Mouse (Mus musculus): Measurements from ENCODE around the gene Slc41a2. TPM values are rescaled to one million over a fixed set of nuclear protein-coding genes. Genes with fewer than 3 reads are reported as not detected.

Gene Slc41a2
- polyA plus RNA-seq, 2 experiments = 1.7 to 2.3 TPM

GRCm38 (mm10) chr10:83343171-83343570 is 5.5 kb upstream of the Slc41a2 start:
- TF ChIP-seq POLR2A (IDR thresholded peaks at IDR 0.05; ENCODE audit: borderline replicate concordance, extremely low read depth, insufficient read depth, insufficient read length) = no peak
- ATAC-seq (ENCODE audit: low FRiP score, low read depth) (no peak), DNase-seq (ENCODE audit: low spot score) (no peak)
- H3K9me3 ChIP-seq (ENCODE audit: control insufficient read depth, low read length) = no peaks in the 10 kb centered on the region
- 0 out of 2 replicates have a peak, but pooled peaks cover 4% of the 10 kb centered on the region for H3K27me3 ChIP-seq (ENCODE audit: control insufficient read depth, insufficient read depth, low read length)
- WGBS = 80% methylated on average over 5 of the region's 5 CpGs
- no peak overlapping the region for H3K4me2 ChIP-seq (replicated peaks; ENCODE audit: low read depth, low read length, severe bottlenecking)
- no peak overlapping the region for H3K27ac ChIP-seq (replicated peaks; ENCODE audit: low read depth, low read length)
- H3K36me3 ChIP-seq (ENCODE audit: control insufficient read depth, insufficient read depth, low read length) = no peaks in the 10 kb centered on the region
- H3K4me3 ChIP-seq (replicated peaks; ENCODE audit: low read length) = no peak overlapping the region
- no peak overlapping the region for H3K9ac ChIP-seq (ENCODE audit: low read depth, low read length, severe bottlenecking)
- H3K4me1 ChIP-seq (ENCODE audit: control insufficient read depth, insufficient read depth, low read length) = no peaks in the 10 kb centered on the region

DNA sequence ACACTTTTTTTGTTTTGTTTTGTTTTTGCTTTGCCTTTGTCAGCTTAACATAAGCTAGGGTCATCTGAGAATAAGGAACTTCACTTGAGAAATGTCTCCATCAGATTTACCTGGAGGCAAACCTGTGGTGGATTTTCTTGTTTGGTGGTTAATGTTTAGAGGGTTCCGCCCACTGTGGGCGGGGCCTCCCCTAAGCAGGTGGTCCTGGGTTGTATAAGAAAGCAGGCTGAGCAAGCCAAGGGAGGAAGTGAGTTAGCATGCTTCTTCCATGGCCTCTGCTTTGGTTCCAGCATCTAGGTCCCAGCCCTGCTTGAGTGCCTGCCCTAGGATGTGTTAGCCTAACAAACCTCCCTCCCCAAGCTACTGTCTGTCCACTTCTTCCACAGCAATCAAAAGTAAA is 3.5 kb upstream of the Slc41a2 start:
- no peak for ATAC-seq (ENCODE audit: low FRiP score, low read depth)

DNA sequence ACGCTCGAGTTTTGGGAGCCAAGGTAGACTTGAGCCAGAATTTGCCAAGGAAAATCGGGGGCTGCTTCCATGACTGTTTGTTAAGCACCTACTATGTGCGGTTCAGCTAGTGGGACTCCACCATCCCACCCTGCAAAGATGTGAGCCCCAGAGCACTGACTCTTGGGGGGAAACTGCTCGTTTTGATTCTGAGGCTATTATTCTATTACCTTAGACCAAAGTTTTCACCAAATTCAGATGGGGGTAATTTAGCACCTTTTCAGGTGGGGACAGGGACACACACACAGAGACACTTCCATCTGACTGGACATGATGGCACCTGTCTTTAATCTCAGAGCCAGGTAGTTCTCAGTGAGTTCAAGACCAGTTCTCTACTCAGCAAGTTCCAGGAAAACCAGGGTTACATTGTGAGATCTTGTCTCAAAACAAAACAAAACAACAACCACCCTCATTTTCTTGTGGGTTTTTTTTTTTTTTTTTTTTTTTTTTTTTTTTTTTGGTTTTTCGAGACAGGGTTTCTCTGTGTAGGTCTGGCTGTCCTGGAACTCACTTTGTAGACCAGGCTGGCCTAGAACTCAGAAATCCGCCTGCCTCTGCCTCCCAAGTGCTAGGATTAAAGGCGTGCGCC is 403 bp upstream of the Slc41a2 start:
- no peaks in the 10 kb centered on the region for H3K4me1 ChIP-seq (ENCODE audit: control insufficient read depth, insufficient read depth, low read length)
- peak overlapping the region; percentile 71; the same call in 1 of the 2 replicates for H3K9ac ChIP-seq (ENCODE audit: low read depth, low read length, severe bottlenecking)
- ATAC-seq (ENCODE audit: low FRiP score, low read depth) (no peak), DNase-seq (ENCODE audit: low spot score) (no peak)
- no peaks in the 10 kb centered on the region for H3K36me3 ChIP-seq (ENCODE audit: control insufficient read depth, insufficient read depth, low read length)
- no peaks in the 10 kb centered on the region for H3K9me3 ChIP-seq (ENCODE audit: control insufficient read depth, low read length)
- H3K4me2 ChIP-seq (replicated peaks; ENCODE audit: low read depth, low read length, severe bottlenecking) = peak overlapping the region; percentile 95
- WGBS = 47% methylated on average over 8 of the region's 9 CpGs
- H3K27me3 ChIP-seq (ENCODE audit: control insufficient read depth, insufficient read depth, low read length) = peaks cover 35% of the 10 kb centered on the region
- no peak for TF ChIP-seq POLR2A (IDR thresholded peaks at IDR 0.05; ENCODE audit: borderline replicate concordance, extremely low read depth, insufficient read depth, insufficient read length)
- peak overlapping the region; percentile 67 for H3K4me3 ChIP-seq (replicated peaks; ENCODE audit: low read length)
- no peak overlapping the region for H3K27ac ChIP-seq (replicated peaks; ENCODE audit: low read depth, low read length)

More for the DNA sequence above, 3.5 kb upstream of the Slc41a2 start:
- Histone ChIP-seq H3K4me3 (replicated peaks; ENCODE audit: low read length) (no peak overlapping the region), H3K9me3 (ENCODE audit: control insufficient read depth, low read length) (no peaks in the 10 kb centered on the region), H3K9ac (ENCODE audit: low read depth, low read length, severe bottlenecking) (no peak overlapping the region), H3K27ac (replicated peaks; ENCODE audit: low read depth, low read length) (no peak overlapping the region), H3K36me3 (ENCODE audit: control insufficient read depth, insufficient read depth, low read length) (no peaks in the 10 kb centered on the region), H3K27me3 (ENCODE audit: control insufficient read depth, insufficient read depth, low read length) (peaks cover 21% of the 10 kb centered on the region), H3K4me2 (replicated peaks; ENCODE audit: low read depth, low read length, severe bottlenecking) (no peak overlapping the region), H3K4me1 (ENCODE audit: control insufficient read depth, insufficient read depth, low read length) (no peaks in the 10 kb centered on the region)
- WGBS = 35% methylated on average over 2 of the region's 2 CpGs
- TF ChIP-seq POLR2A (IDR thresholded peaks at IDR 0.05; ENCODE audit: borderline replicate concordance, extremely low read depth, insufficient read depth, insufficient read length) = no peak
- DNase-seq (ENCODE audit: low spot score) = no peak

DNA sequence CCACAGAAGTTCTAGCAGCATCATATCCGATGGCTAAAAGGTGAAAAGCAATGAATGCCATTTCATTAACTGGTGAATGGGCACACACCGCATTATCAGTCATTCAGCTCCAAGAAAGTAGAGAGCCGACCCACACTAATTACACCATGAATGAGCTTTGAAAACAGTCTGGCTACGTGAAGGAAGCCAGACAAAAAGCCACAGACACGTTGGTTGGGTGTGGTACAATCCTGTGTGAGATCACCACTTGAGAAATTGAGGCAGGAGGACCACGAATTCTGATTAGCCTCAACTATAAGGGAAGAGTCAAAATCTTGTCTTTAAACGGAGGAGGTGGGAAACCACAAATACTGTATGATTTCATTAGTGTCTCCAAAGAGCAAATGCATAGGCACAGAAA is 1.3 kb downstream of the Slc41a2 start:
- no peak for TF ChIP-seq POLR2A (IDR thresholded peaks at IDR 0.05; ENCODE audit: borderline replicate concordance, extremely low read depth, insufficient read depth, insufficient read length)
- WGBS = 36% methylated on average over 7 of the region's 7 CpGs
- no peak for ATAC-seq (ENCODE audit: low FRiP score, low read depth)
- Histone ChIP-seq H3K4me1 (ENCODE audit: control insufficient read depth, insufficient read depth, low read length) (no peaks in the 10 kb centered on the region), H3K36me3 (ENCODE audit: control insufficient read depth, insufficient read depth, low read length) (no peaks in the 10 kb centered on the region), H3K27ac (replicated peaks; ENCODE audit: low read depth, low read length) (no peak overlapping the region), H3K4me2 (replicated peaks; ENCODE audit: low read depth, low read length, severe bottlenecking) (no peak overlapping the region), H3K27me3 (ENCODE audit: control insufficient read depth, insufficient read depth, low read length) (peaks cover 35% of the 10 kb centered on the region), H3K4me3 (replicated peaks; ENCODE audit: low read length) (no peak overlapping the region), H3K9me3 (ENCODE audit: control insufficient read depth, low read length) (no peaks in the 10 kb centered on the region), H3K9ac (ENCODE audit: low read depth, low read length, severe bottlenecking) (no peak overlapping the region)
- DNase-seq (ENCODE audit: low spot score) = no peak

DNA sequence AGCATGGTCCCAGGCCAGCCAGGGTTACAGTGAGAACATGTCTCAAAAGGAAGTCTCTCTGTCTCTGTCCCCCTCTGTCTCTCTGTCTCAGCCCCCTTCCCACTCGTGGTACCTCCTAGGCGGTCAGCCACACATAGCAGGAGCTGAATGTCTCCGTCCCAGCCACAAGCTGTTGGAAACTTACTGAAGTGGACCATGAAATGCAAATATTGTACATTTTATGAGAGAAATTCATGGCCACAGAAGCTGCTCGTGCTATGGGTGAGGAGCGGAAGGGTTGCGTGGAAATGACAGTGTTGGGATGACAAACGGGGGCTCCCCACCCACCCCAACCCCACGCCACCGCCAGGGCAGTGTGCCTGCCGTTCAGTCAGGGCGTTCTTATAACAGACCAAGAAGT is 5.1 kb downstream of the Slc41a2 start:
- Histone ChIP-seq H3K27me3 (ENCODE audit: control insufficient read depth, insufficient read depth, low read length) (peaks cover 26% of the 10 kb centered on the region), H3K4me2 (replicated peaks; ENCODE audit: low read depth, low read length, severe bottlenecking) (no peak overlapping the region), H3K27ac (replicated peaks; ENCODE audit: low read depth, low read length) (no peak overlapping the region), H3K4me1 (ENCODE audit: control insufficient read depth, insufficient read depth, low read length) (no peaks in the 10 kb centered on the region), H3K4me3 (replicated peaks; ENCODE audit: low read length) (no peak overlapping the region), H3K9ac (ENCODE audit: low read depth, low read length, severe bottlenecking) (no peak overlapping the region), H3K9me3 (ENCODE audit: control insufficient read depth, low read length) (no peaks in the 10 kb centered on the region), H3K36me3 (ENCODE audit: control insufficient read depth, insufficient read depth, low read length) (no peaks in the 10 kb centered on the region)
- TF ChIP-seq POLR2A (IDR thresholded peaks at IDR 0.05; ENCODE audit: borderline replicate concordance, extremely low read depth, insufficient read depth, insufficient read length) = no peak
- WGBS = 86% methylated on average over 11 of the region's 11 CpGs
- ATAC-seq (ENCODE audit: low FRiP score, low read depth) (no peak), DNase-seq (ENCODE audit: low spot score) (no peak)
